Mouse (Mus musculus): ENCODE results near the gene Slmap. TPM values are rescaled to one million over a fixed set of nuclear protein-coding genes. Genes with fewer than 3 reads are reported as not detected.

Slmap gene
- polyA plus RNA-seq (2021; fragmentation: Nextera tagmentation) = 14.1 and 17.9 TPM in 2 replicates
- long read RNA-seq, experiment 1, full-length matches to known transcripts = 2 of 83 reads
- long read RNA-seq, experiment 1, partial matches to known transcripts = 57 of 83 reads
- long read RNA-seq, experiment 1, other reads (novel, unspliced or antisense) = 24 of 83 reads
- long read RNA-seq, experiment 2, partial matches to known transcripts = 19 of 45 reads
- long read RNA-seq, experiment 2, other reads (novel, unspliced or antisense) = 26 of 45 reads

GRCm38 (mm10) chr14:26534757-26535479 is at the start of gene Slmap:
Slmap (minus strand) TSS chr14:26534931.

GRCm38 (mm10) chr14:26573556-26573955 is 38.8 kb upstream of the Slmap start, which contains the start of gene Dennd6a:
Dennd6a (plus strand) TSS chr14:26573856.

Other genes with a start within 250 kb of the Slmap start
- 3.3 and 16.8 TPM in 2 replicates for gene Dennd6a, start 38.9 kb upstream of the Slmap start, polyA plus RNA-seq (2021; fragmentation: Nextera tagmentation)
- 103 and 125 TPM in 2 replicates for gene Arf4, start 103.1 kb upstream of the Slmap start, polyA plus RNA-seq (2021; fragmentation: Nextera tagmentation)
- gene Pde12, start 135.0 kb upstream of the Slmap start, polyA plus RNA-seq (2021; fragmentation: Nextera tagmentation) = 4.8 and 5.3 TPM in 2 replicates
- gene Dnah12, start 158.3 kb upstream of the Slmap start, polyA plus RNA-seq (2021; fragmentation: Nextera tagmentation) = 0.04 and 0.05 TPM in 2 replicates

All from left cerebral cortex, adult 6 months (tissue).